Mouse (Mus musculus) liver, embryonic 16.5 days (tissue): ENCODE measurements around the gene Gm21954. TPM values are rescaled to one million over a fixed set of nuclear protein-coding genes. Genes with fewer than 3 reads are reported as not detected.

Experiments used
- ATAC-seq: fragments of 200-750 bp; cut with Nextera tagmentation; 2 replicates; pipeline ENCODE4 v1.8.0; 2017; ENCODE audit warnings: low read depth, mild to moderate bottlenecking, moderate number of reproducible peaks, moderate library complexity
- H3K27ac ChIP-seq: fragments of 300-500 bp; sonication (generic); 2 replicates; pipeline ENCODE4 v1.5.1; 2014; ENCODE audit warnings: mild to moderate bottlenecking, low read length
- H3K27me3 ChIP-seq: fragments of 300-500 bp; sonication (generic); 2 replicates; pipeline ENCODE4 v1.6.1; 2014; ENCODE audit warnings: low read depth, low read length, mixed read lengths; ENCODE audit not compliant: control insufficient read depth, insufficient read depth
- H3K36me3 ChIP-seq: fragments of 300-500 bp; sonication (generic); 2 replicates; pipeline ENCODE4 v1.6.1; 2014; ENCODE audit warnings: mild to moderate bottlenecking; ENCODE audit not compliant: control insufficient read depth, insufficient read depth
- H3K4me1 ChIP-seq: fragments of 300-500 bp; sonication (generic); 2 replicates; pipeline ENCODE4 v1.6.1; 2014; ENCODE audit warnings: low read depth, low read length, mixed read lengths; ENCODE audit not compliant: control insufficient read depth
- H3K4me2 ChIP-seq: fragments of 300-500 bp; sonication (generic); 2 replicates; pipeline ENCODE4 v1.6.1; 2014; ENCODE audit warnings: low read depth, low read length, mixed read lengths
- H3K4me3 ChIP-seq: fragments of 300-500 bp; sonication (generic); 2 replicates; pipeline ENCODE4 v1.5.1; 2014; ENCODE audit warnings: low read depth, mild to moderate bottlenecking, low read length
- H3K9ac ChIP-seq: fragments of 300-500 bp; sonication (generic); 2 replicates; pipeline ENCODE4 v1.6.1; 2014; ENCODE audit warnings: low read depth, low read length
- H3K9me3 ChIP-seq: fragments of 300-500 bp; sonication (generic); replicated peaks from 2 replicates; pipeline ENCODE4 v1.6.1; 2016; ENCODE audit warnings: low read length; ENCODE audit not compliant: control insufficient read depth
- WGBS: fragments of 180-500 bp; shearing (Covaris S2); extraction: QIAGEN DNeasy Blood & Tissue Kit; methylation state at CpG from one replicate; pipeline ENCODE4 v1.1.7; 2014; ENCODE audit not compliant: insufficient replicate concordance; 5-methylcytosine and 5-hydroxymethylcytosine counted together
- polyA plus RNA-seq: library from polyadenylated mRNA; unstranded; fragments of >200 nt; fragmentation: Nextera tagmentation; extraction: Ambion mirVana; gene quantifications from 2 replicates; pipeline ENCODE4 v1.2.1, GENCODE M21; 2015

Gm21954 gene
- polyA plus RNA-seq, 1 experiment from 2014 or later: not detected

- no peaks in the 10 kb centered on the region for H3K9me3 ChIP-seq
- ATAC-seq: no peak
- WGBS: 61% methylated on average over 4 of the region's 4 CpGs
- no peak overlapping the region for H3K4me2 ChIP-seq
- no peak overlapping the region for H3K9ac ChIP-seq
- H3K27ac ChIP-seq: no peak overlapping the region
- H3K36me3 ChIP-seq: no peaks in the 10 kb centered on the region
- H3K4me3 ChIP-seq: no peak overlapping the region
- H3K4me1 ChIP-seq: no peaks in the 10 kb centered on the region
- H3K27me3 ChIP-seq: no peaks in the 10 kb centered on the region
Measured at GRCm38 (mm10) chr3:55495866-55496265, 23.9 kb upstream of the Gm21954 start.

GRCm38 (mm10) chr3:55495231-55495630 lies 23.2 kb upstream of the Gm21954 start:
- Histone ChIP-seq H3K4me1 (no peaks in the 10 kb centered on the region), H3K4me2 (no peak overlapping the region), H3K36me3 (no peaks in the 10 kb centered on the region), H3K9ac (no peak overlapping the region), H3K4me3 (no peak overlapping the region), H3K27ac (no peak overlapping the region), H3K9me3 (no peaks in the 10 kb centered on the region), H3K27me3 (no peaks in the 10 kb centered on the region)
- no peak for ATAC-seq
- 70% methylated on average over 7 of the region's 7 CpGs for WGBS

- no peak overlapping the region for H3K27ac ChIP-seq
- no peak overlapping the region for H3K4me2 ChIP-seq
- no peak overlapping the region for H3K9ac ChIP-seq
- H3K36me3 ChIP-seq: no peaks in the 10 kb centered on the region
- no peaks in the 10 kb centered on the region for H3K9me3 ChIP-seq
- no peak overlapping the region for H3K4me3 ChIP-seq
- no peak for ATAC-seq
- no peaks in the 10 kb centered on the region for H3K4me1 ChIP-seq
- 28% methylated on average over 4 of the region's 4 CpGs for WGBS
- no peaks in the 10 kb centered on the region for H3K27me3 ChIP-seq
Measured at GRCm38 (mm10) chr3:55494348-55494747, 22.3 kb upstream of the Gm21954 start.

GRCm38 (mm10) chr3:55492021-55492420 lies 20.0 kb upstream of the Gm21954 start:
- ATAC-seq: no peak
- no peak overlapping the region for H3K9ac ChIP-seq
- 45% methylated on average over 6 of the region's 6 CpGs for WGBS
- no peaks in the 10 kb centered on the region for H3K27me3 ChIP-seq
- H3K4me3 ChIP-seq: no peak overlapping the region
- H3K27ac ChIP-seq: no peak overlapping the region
- H3K9me3 ChIP-seq: no peaks in the 10 kb centered on the region
- no peaks in the 10 kb centered on the region for H3K36me3 ChIP-seq
- H3K4me2 ChIP-seq: no peak overlapping the region
- no peaks in the 10 kb centered on the region for H3K4me1 ChIP-seq

GRCm38 (mm10) chr3:55489231-55489990 lies 17.4 kb upstream of the Gm21954 start:
- no peak for ATAC-seq
- no peak overlapping the region for H3K27ac ChIP-seq

GRCm38 (mm10) chr3:55483328-55483727 lies 11.3 kb upstream of the Gm21954 start:
- Histone ChIP-seq H3K4me3 (no peak overlapping the region), H3K4me2 (no peak overlapping the region), H3K27ac (no peak overlapping the region), H3K4me1 (no peaks in the 10 kb centered on the region), H3K36me3 (no peaks in the 10 kb centered on the region), H3K9me3 (no peaks in the 10 kb centered on the region), H3K9ac (no peak overlapping the region), H3K27me3 (no peaks in the 10 kb centered on the region)
- 43% methylated on average over 4 of the region's 4 CpGs for WGBS
- ATAC-seq: no peak

More at GRCm38 (mm10) chr3:55489231-55489990, 17.4 kb upstream of the Gm21954 start:
- H3K27me3 ChIP-seq: no peaks in the 10 kb centered on the region
- no peak overlapping the region for H3K4me2 ChIP-seq
- H3K4me1 ChIP-seq: no peaks in the 10 kb centered on the region
- no peak overlapping the region for H3K4me3 ChIP-seq
- no peaks in the 10 kb centered on the region for H3K9me3 ChIP-seq
- no peaks in the 10 kb centered on the region for H3K36me3 ChIP-seq
- WGBS: 57% methylated on average over 12 of the region's 12 CpGs
- H3K9ac ChIP-seq: no peak overlapping the region

- no peak for ATAC-seq
- Histone ChIP-seq H3K4me1 (no peaks in the 10 kb centered on the region), H3K9ac (no peak overlapping the region), H3K27me3 (no peaks in the 10 kb centered on the region), H3K4me3 (no peak overlapping the region), H3K36me3 (no peaks in the 10 kb centered on the region), H3K4me2 (no peak overlapping the region), H3K27ac (no peak overlapping the region), H3K9me3 (no peaks in the 10 kb centered on the region)
- WGBS: 35% methylated on average over 1 of the region's 1 CpGs
Measured at GRCm38 (mm10) chr3:55481140-55481539, 9.1 kb upstream of the Gm21954 start.

- Histone ChIP-seq H3K4me3 (no peak overlapping the region), H3K9me3 (no peaks in the 10 kb centered on the region), H3K27me3 (no peaks in the 10 kb centered on the region), H3K4me2 (no peak overlapping the region), H3K36me3 (no peaks in the 10 kb centered on the region), H3K9ac (no peak overlapping the region), H3K27ac (no peak overlapping the region), H3K4me1 (no peaks in the 10 kb centered on the region)
- 69% methylated on average over 4 of the region's 4 CpGs for WGBS
- no peak for ATAC-seq
Measured at GRCm38 (mm10) chr3:55479306-55479705, 7.3 kb upstream of the Gm21954 start.

GRCm38 (mm10) chr3:55476694-55477093 lies 4.7 kb upstream of the Gm21954 start:
- Histone ChIP-seq H3K4me1 (no peaks in the 10 kb centered on the region), H3K4me3 (no peak overlapping the region), H3K27me3 (no peaks in the 10 kb centered on the region), H3K4me2 (no peak overlapping the region), H3K9me3 (no peaks in the 10 kb centered on the region), H3K9ac (no peak overlapping the region), H3K27ac (no peak overlapping the region), H3K36me3 (no peaks in the 10 kb centered on the region)
- WGBS: 70% methylated on average over 7 of the region's 7 CpGs
- no peak for ATAC-seq
